Mouse (Mus musculus): ENCODE measurements around the gene Rasgef1b. TPM values are rescaled to one million over a fixed set of nuclear protein-coding genes. Genes with fewer than 3 reads are reported as not detected.

The Rasgef1b gene
- polyA plus RNA-seq, 1 experiment from 2014 or later, result 83.7 TPM

DNA sequence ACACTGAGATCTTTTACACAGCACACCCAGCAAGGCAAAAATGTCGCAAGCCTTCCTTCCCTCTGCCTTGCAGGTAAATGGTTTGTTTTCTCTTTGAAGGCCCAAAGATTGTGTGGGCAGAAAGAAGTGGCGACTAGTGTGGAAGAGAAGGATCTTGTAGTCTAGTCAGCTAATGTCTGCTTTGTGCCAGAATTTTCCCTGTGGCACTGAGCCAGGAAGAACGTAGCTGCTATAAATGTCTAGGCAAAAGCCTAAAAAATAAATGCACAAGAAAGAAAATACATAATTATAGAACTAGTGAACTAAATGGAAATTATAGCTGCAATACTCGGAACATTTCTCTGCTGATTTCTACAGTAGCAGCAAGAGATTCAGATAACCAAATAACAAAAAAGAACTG, 207.5 kb downstream of the Rasgef1b start:
- no peaks in the 10 kb centered on the region for H3K36me3 ChIP-seq (ENCODE audit: control insufficient read depth, insufficient read depth, low read length)
- no peaks in the 10 kb centered on the region for H3K9me3 ChIP-seq (ENCODE audit: control insufficient read depth, low read length)
- H3K4me2 ChIP-seq (ENCODE audit: low read depth, low read length), result no peak overlapping the region
- no peaks in the 10 kb centered on the region for H3K27me3 ChIP-seq (ENCODE audit: control insufficient read depth, insufficient read depth, low read length)
- no peak for ATAC-seq (ENCODE audit: low read depth)
- H3K9ac ChIP-seq (replicated peaks; ENCODE audit: low read depth, low read length), result no peak overlapping the region
- H3K27ac ChIP-seq (ENCODE audit: low read depth, low read length), result no peak overlapping the region
- WGBS, result 57% methylated on average over 4 of the region's 4 CpGs
- H3K4me1 ChIP-seq (ENCODE audit: control insufficient read depth, insufficient read depth, low read length), result no peaks in the 10 kb centered on the region
- no peak overlapping the region for H3K4me3 ChIP-seq (ENCODE audit: low read depth, low read length)

DNA sequence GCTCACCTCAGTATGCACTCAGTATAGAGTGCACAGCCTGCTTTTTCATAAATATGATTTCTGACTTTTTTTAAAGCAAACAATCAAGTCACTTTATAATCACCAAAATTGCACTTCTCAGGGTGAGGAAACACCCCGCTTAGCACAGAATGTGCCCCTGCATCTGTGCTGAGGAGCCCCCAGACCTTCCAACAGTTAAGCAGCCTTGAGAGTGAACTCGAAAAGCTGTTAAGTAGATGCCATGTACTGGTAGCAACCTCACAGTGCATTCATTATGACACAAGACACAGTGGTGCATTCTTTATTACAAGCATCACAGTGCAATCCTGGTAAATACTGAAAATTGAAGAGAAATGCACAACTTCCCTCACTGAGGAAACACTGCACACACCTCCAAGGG, 209.3 kb downstream of the Rasgef1b start:
- WGBS, result 79% methylated on average over 2 of the region's 2 CpGs
- no peak overlapping the region for H3K27ac ChIP-seq (ENCODE audit: low read depth, low read length)
- ATAC-seq (ENCODE audit: low read depth), result no peak
- H3K4me3 ChIP-seq (ENCODE audit: low read depth, low read length), result no peak overlapping the region
- H3K9ac ChIP-seq (replicated peaks; ENCODE audit: low read depth, low read length), result no peak overlapping the region
- H3K27me3 ChIP-seq (ENCODE audit: control insufficient read depth, insufficient read depth, low read length), result no peaks in the 10 kb centered on the region
- H3K4me1 ChIP-seq (ENCODE audit: control insufficient read depth, insufficient read depth, low read length), result no peaks in the 10 kb centered on the region
- H3K4me2 ChIP-seq (ENCODE audit: low read depth, low read length), result no peak overlapping the region
- H3K36me3 ChIP-seq (ENCODE audit: control insufficient read depth, insufficient read depth, low read length), result no peaks in the 10 kb centered on the region
- H3K9me3 ChIP-seq (ENCODE audit: control insufficient read depth, low read length), result no peaks in the 10 kb centered on the region

DNA sequence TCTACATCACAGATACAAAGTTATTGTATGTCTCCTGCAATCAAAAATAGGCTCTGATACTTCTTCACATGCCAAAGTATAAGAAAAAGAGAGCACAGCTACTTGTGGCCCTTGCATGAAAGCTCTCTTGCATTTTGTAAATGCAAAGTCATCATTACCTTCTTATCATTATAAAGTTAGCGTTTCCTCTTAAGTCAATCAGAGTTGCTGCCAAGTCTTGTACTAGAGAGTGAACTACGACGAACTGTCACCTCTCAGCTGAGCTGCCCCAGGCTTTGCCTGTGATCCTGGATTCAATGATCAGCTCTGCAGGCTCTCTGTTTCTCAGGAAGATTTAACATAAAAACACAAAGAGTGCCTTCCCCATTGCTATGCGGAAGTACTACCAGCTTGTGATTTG, 209.8 kb downstream of the Rasgef1b start:
- no peak for ATAC-seq (ENCODE audit: low read depth)
- H3K36me3 ChIP-seq (ENCODE audit: control insufficient read depth, insufficient read depth, low read length), result no peaks in the 10 kb centered on the region
- no peaks in the 10 kb centered on the region for H3K4me1 ChIP-seq (ENCODE audit: control insufficient read depth, insufficient read depth, low read length)
- no peaks in the 10 kb centered on the region for H3K27me3 ChIP-seq (ENCODE audit: control insufficient read depth, insufficient read depth, low read length)
- no peak overlapping the region for H3K9ac ChIP-seq (replicated peaks; ENCODE audit: low read depth, low read length)
- no peak overlapping the region for H3K4me2 ChIP-seq (ENCODE audit: low read depth, low read length)
- 44% methylated on average over 4 of the region's 4 CpGs for WGBS
- H3K27ac ChIP-seq (ENCODE audit: low read depth, low read length), result no peak overlapping the region
- H3K9me3 ChIP-seq (ENCODE audit: control insufficient read depth, low read length), result no peaks in the 10 kb centered on the region
- no peak overlapping the region for H3K4me3 ChIP-seq (ENCODE audit: low read depth, low read length)

DNA sequence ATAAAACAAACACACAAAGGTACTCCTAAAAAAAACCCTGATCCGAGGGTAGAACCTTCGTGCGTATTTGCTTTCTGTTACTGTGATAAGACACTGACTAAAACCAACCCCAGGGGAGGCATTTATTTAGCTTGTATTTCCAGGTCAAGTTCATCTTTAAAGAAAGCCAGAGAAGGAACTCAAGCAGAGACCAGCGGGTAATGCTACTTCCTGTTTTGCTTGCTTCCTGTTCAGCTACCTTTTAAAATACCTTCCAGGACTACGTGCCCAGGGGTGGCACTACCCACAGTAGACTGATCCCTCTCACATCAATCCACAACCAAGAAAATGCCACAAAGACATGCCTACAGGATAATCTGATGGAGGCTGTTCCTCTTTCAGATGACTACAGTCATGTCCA, 212.7 kb downstream of the Rasgef1b start:
- Histone ChIP-seq H3K27me3 (ENCODE audit: control insufficient read depth, insufficient read depth, low read length) (no peaks in the 10 kb centered on the region), H3K4me2 (ENCODE audit: low read depth, low read length) (no peak overlapping the region), H3K36me3 (ENCODE audit: control insufficient read depth, insufficient read depth, low read length) (no peaks in the 10 kb centered on the region), H3K9ac (replicated peaks; ENCODE audit: low read depth, low read length) (no peak overlapping the region), H3K9me3 (ENCODE audit: control insufficient read depth, low read length) (no peaks in the 10 kb centered on the region), H3K4me3 (ENCODE audit: low read depth, low read length) (no peak overlapping the region), H3K27ac (ENCODE audit: low read depth, low read length) (no peak overlapping the region), H3K4me1 (ENCODE audit: control insufficient read depth, insufficient read depth, low read length) (no peaks in the 10 kb centered on the region)
- 87% methylated on average over 5 of the region's 5 CpGs for WGBS
- no peak for ATAC-seq (ENCODE audit: low read depth)

DNA sequence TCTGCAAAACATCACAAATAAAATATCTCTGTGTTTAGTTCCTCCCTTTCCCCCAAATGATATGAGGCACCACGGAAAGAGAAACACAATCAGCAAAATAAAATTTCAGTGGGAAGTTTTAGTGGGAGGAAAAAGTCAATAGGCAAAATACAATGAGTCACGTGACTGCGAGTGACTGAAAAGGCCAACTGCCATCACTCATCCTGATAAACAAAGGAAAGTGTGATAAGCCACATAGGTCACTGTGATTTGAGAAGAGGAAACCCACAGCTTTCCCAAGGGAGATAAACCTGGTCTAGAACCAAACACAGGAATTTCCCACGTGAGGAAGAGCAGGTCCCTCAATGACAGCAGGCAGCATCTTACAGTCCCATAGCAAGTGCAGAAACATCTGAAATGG, 213.1 kb downstream of the Rasgef1b start:
- WGBS, result 77% methylated on average over 4 of the region's 4 CpGs
- no peak for ATAC-seq (ENCODE audit: low read depth)

DNA sequence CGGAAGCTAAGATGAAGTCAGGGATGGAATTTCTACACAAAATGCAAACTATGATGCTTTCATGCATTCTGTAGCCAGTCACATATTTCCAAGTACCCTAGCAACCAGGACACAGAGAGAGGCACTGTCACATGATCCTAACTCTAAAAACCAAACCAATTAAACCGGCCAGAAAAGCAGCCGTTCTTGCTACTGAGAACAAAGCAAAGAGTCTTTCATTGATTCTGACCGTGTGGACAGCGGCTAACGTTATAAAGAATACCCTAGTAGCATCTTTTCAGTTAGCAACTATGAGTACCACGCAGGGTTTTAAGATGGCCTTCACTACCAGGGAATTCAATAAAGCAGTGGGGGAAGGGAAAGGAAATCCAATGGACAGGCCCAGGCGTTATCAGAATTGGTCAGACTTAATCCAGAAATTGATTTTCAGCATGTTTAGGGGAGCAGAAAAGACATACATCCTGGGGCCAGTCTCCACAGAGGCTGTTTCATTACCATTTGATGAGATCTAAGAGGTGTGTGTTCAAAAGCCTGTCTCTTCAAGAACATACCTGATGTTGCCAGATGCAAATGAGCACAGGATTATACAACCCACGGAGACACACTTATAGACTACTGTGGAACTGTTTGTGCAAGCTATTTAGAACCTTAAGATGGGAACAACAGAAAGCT, 215.5 kb downstream of the Rasgef1b start:
- H3K4me1 ChIP-seq (ENCODE audit: control insufficient read depth, insufficient read depth, low read length), result no peaks in the 10 kb centered on the region
- H3K4me2 ChIP-seq (ENCODE audit: low read depth, low read length), result no peak overlapping the region
- H3K9ac ChIP-seq (replicated peaks; ENCODE audit: low read depth, low read length), result no peak overlapping the region
- no peak overlapping the region for H3K4me3 ChIP-seq (ENCODE audit: low read depth, low read length)
- H3K27ac ChIP-seq (ENCODE audit: low read depth, low read length), result no peak overlapping the region
- no peaks in the 10 kb centered on the region for H3K27me3 ChIP-seq (ENCODE audit: control insufficient read depth, insufficient read depth, low read length)
- no peak; the same call in 1 of the 2 replicates for ATAC-seq (ENCODE audit: low read depth)
- no peaks in the 10 kb centered on the region for H3K9me3 ChIP-seq (ENCODE audit: control insufficient read depth, low read length)
- WGBS, result 26% methylated on average over 9 of the region's 9 CpGs
- H3K36me3 ChIP-seq (ENCODE audit: control insufficient read depth, insufficient read depth, low read length), result no peaks in the 10 kb centered on the region

More for the DNA sequence above, 213.1 kb downstream of the Rasgef1b start:
- H3K9ac ChIP-seq (replicated peaks; ENCODE audit: low read depth, low read length), result no peak overlapping the region
- no peaks in the 10 kb centered on the region for H3K36me3 ChIP-seq (ENCODE audit: control insufficient read depth, insufficient read depth, low read length)
- no peaks in the 10 kb centered on the region for H3K9me3 ChIP-seq (ENCODE audit: control insufficient read depth, low read length)
- H3K4me3 ChIP-seq (ENCODE audit: low read depth, low read length), result no peak overlapping the region
- H3K4me2 ChIP-seq (ENCODE audit: low read depth, low read length), result no peak overlapping the region
- no peaks in the 10 kb centered on the region for H3K27me3 ChIP-seq (ENCODE audit: control insufficient read depth, insufficient read depth, low read length)
- no peaks in the 10 kb centered on the region for H3K4me1 ChIP-seq (ENCODE audit: control insufficient read depth, insufficient read depth, low read length)
- H3K27ac ChIP-seq (ENCODE audit: low read depth, low read length), result no peak overlapping the region

DNA sequence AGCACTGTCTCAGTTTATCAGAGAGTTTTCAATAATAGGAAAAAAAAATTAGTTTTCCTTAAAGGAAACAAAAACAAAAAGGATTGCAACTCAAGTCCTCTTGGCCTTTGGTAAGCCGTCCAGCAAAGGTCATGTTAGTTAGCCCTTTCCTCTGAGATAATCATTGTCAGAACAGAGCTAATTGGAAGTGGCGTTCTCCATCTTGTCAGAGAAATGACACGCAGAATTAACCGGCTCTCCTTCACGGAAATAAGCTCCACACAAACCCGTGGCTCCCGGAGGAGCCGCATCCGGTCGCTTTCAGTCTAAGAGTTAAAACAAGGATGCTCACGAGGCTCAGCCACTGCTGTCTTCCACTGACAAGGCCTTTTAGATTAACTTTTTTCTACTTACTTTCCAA, 217.8 kb downstream of the Rasgef1b start:
- Histone ChIP-seq H3K27ac (ENCODE audit: low read depth, low read length) (no peak overlapping the region), H3K36me3 (ENCODE audit: control insufficient read depth, insufficient read depth, low read length) (no peaks in the 10 kb centered on the region), H3K4me2 (ENCODE audit: low read depth, low read length) (no peak overlapping the region), H3K9me3 (ENCODE audit: control insufficient read depth, low read length) (no peaks in the 10 kb centered on the region), H3K27me3 (ENCODE audit: control insufficient read depth, insufficient read depth, low read length) (no peaks in the 10 kb centered on the region), H3K4me1 (ENCODE audit: control insufficient read depth, insufficient read depth, low read length) (no peaks in the 10 kb centered on the region), H3K9ac (replicated peaks; ENCODE audit: low read depth, low read length) (no peak overlapping the region), H3K4me3 (ENCODE audit: low read depth, low read length) (no peak overlapping the region)
- 50% methylated on average over 11 of the region's 11 CpGs for WGBS
- ATAC-seq (ENCODE audit: low read depth), result no peak

DNA sequence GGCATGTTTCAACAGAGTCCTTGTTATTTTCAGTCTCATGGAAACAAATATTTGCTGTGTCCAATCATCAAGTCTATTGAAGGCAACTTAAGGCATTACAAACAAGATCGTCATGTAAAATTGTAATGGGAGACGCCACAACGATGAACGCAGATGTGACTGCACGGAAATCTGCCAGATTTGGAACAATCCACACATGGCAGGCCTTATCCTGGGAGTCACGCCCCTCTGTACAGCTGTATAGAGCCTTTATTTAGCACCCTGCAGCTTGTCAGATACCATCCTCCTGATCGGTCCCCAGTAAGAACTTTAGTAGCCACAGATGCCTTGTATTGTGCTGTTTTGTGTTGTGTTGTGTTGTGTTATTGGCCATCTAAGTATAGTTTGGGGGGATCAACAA, 222.8 kb downstream of the Rasgef1b start:
- Histone ChIP-seq H3K36me3 (ENCODE audit: control insufficient read depth, insufficient read depth, low read length) (no peaks in the 10 kb centered on the region), H3K4me1 (ENCODE audit: control insufficient read depth, insufficient read depth, low read length) (no peaks in the 10 kb centered on the region), H3K27ac (ENCODE audit: low read depth, low read length) (no peak overlapping the region), H3K9ac (replicated peaks; ENCODE audit: low read depth, low read length) (no peak overlapping the region), H3K4me2 (ENCODE audit: low read depth, low read length) (no peak overlapping the region), H3K9me3 (ENCODE audit: control insufficient read depth, low read length) (no peaks in the 10 kb centered on the region), H3K27me3 (ENCODE audit: control insufficient read depth, insufficient read depth, low read length) (no peaks in the 10 kb centered on the region), H3K4me3 (ENCODE audit: low read depth, low read length) (no peak overlapping the region)
- WGBS, result 66% methylated on average over 7 of the region's 7 CpGs
- no peak for ATAC-seq (ENCODE audit: low read depth)

DNA sequence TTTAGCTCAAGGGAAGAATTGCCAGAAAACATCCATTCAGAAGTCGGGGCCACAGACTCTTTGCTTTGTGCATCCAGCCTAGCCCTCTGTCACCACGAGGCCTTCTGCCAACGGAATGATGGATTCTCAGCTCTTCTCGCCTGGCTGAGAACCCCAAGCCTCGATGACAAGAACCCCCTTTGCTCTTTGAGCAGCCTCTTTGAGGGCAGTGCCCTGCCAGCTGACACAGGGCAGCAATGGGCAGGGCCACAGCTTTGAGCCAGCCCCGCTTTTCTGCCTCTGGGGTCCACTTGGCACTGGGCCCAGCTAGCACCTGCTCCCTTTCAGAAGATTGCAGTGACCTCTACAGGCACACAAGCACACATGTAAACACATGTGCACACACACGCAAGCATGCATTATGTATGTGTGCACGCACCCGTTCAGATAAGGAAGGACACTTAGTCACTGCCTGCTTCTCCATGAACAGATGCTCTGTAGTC, 224.5 kb downstream of the Rasgef1b start:
- H3K4me1 ChIP-seq (ENCODE audit: control insufficient read depth, insufficient read depth, low read length), result no peaks in the 10 kb centered on the region
- H3K27me3 ChIP-seq (ENCODE audit: control insufficient read depth, insufficient read depth, low read length), result no peaks in the 10 kb centered on the region
- WGBS, result 25% methylated on average over 9 of the region's 9 CpGs
- no peak overlapping the region for H3K4me2 ChIP-seq (ENCODE audit: low read depth, low read length)
- peak; percentile 91 for ATAC-seq (ENCODE audit: low read depth)
- no peak overlapping the region for H3K9ac ChIP-seq (replicated peaks; ENCODE audit: low read depth, low read length)
- H3K4me3 ChIP-seq (ENCODE audit: low read depth, low read length), result no peak overlapping the region
- H3K9me3 ChIP-seq (ENCODE audit: control insufficient read depth, low read length), result no peaks in the 10 kb centered on the region
- H3K36me3 ChIP-seq (ENCODE audit: control insufficient read depth, insufficient read depth, low read length), result no peaks in the 10 kb centered on the region
- H3K27ac ChIP-seq (ENCODE audit: low read depth, low read length), result no peak overlapping the region

All from neural tube, embryonic 14.5 days (tissue).